Mouse (Mus musculus): ENCODE data around the gene Arhgap10.

DNA sequence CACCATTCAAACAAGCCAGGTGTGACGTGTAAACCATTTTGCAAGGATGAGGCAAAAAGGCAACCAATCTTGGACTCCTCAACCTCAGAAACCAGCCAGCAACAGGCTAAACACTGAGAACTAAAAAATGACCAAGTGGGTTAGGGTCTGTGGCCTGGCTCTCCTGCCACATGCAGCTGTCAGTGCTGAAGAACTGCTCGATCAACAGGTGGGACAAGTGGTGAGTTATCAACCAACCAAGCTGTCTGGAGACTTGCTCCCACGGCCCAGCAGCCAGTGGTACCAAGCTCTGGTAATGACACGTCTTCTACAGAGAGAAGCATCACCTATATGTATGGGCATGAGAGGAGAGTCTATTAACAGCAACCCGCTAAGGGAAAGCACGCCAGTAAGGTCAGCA, 15.2 kb downstream of the Arhgap10 start:
- TF ChIP-seq GATA1 (IDR thresholded peaks at IDR 0.05; ENCODE audit: low read length) (no peak), TAL1 (IDR thresholded peaks at IDR 0.05; ENCODE audit: low read length) (no peak)
